Mouse (Mus musculus) kidney, embryonic 14.5 days (tissue): ENCODE measurements at regions not wholly inside any gene's neighbourhood (a gene's known extent, or its start where the extent isn't known, plus 50 kb on each side); places are given as distances from the start of the nearest gene placed in this dataset.
A peak's percentile ranks its signal among the peaks of the same experiment; 100 is the strongest.

Source experiments
- ATAC-seq: fragments of 200-750 bp; cut with Nextera tagmentation; 2 replicates; pipeline ENCODE4 v1.8.0; 2017; ENCODE audit warnings: moderate number of reproducible peaks, mild to moderate bottlenecking, moderate TSS enrichment, moderate library complexity; ENCODE audit not compliant: low FRiP score, low TSS enrichment
- H3K27ac ChIP-seq: fragments of 300-500 bp; sonication (generic); 2 replicates; pipeline ENCODE4 v1.5.1; 2014; ENCODE audit warnings: low read depth, mild to moderate bottlenecking, low read length, moderate library complexity, mixed read lengths
- H3K27me3 ChIP-seq: fragments of 300-500 bp; sonication (generic); 2 replicates; pipeline ENCODE4 v1.6.1; 2014; ENCODE audit warnings: mild to moderate bottlenecking, low read length; ENCODE audit not compliant: control insufficient read depth, insufficient read depth
- H3K36me3 ChIP-seq: fragments of 300-500 bp; sonication (generic); 2 replicates; pipeline ENCODE4 v1.6.1; 2014; ENCODE audit warnings: low read length, mixed read lengths; ENCODE audit not compliant: control insufficient read depth, insufficient read depth
- H3K4me1 ChIP-seq: fragments of 300-500 bp; sonication (generic); 2 replicates; pipeline ENCODE4 v1.6.1; 2014; ENCODE audit warnings: low read length, mixed read lengths; ENCODE audit not compliant: control insufficient read depth, insufficient read depth
- H3K4me2 ChIP-seq: fragments of 300-500 bp; sonication (generic); replicated peaks from 2 replicates; pipeline ENCODE4 v1.6.1; 2014; ENCODE audit warnings: low read depth, mild to moderate bottlenecking, low read length
- H3K4me3 ChIP-seq: fragments of 300-500 bp; sonication (generic); 2 replicates; pipeline ENCODE4 v1.5.1; 2014; ENCODE audit warnings: mild to moderate bottlenecking, low read length
- H3K9ac ChIP-seq: fragments of 300-500 bp; sonication (generic); 2 replicates; pipeline ENCODE4 v1.6.1; 2014; ENCODE audit warnings: low read depth, mild to moderate bottlenecking, low read length, moderate library complexity
- H3K9me3 ChIP-seq: fragments of 300-500 bp; sonication (generic); 2 replicates; pipeline ENCODE4 v1.6.1; 2016; ENCODE audit warnings: low read length; ENCODE audit not compliant: control insufficient read depth
- WGBS: fragments of 180-500 bp; shearing (Covaris S2); extraction: QIAGEN DNeasy Blood & Tissue Kit; methylation state at CpG from one replicate; pipeline ENCODE4 v1.1.7; 2014; 5-methylcytosine and 5-hydroxymethylcytosine counted together

- H3K27ac ChIP-seq: no peak overlapping the region
- H3K4me2 ChIP-seq: no peak overlapping the region
- ATAC-seq: no peak
- H3K9me3 ChIP-seq: no peaks in the 10 kb centered on the region
- no peaks in the 10 kb centered on the region for H3K36me3 ChIP-seq
- H3K4me1 ChIP-seq: no peaks in the 10 kb centered on the region
- no peak overlapping the region for H3K9ac ChIP-seq
- H3K27me3 ChIP-seq: no peaks in the 10 kb centered on the region
- no peak overlapping the region for H3K4me3 ChIP-seq
Observed at GRCm38 (mm10) chr2:116236731-116237130, 171.1 kb upstream of the Meis2 start.

GRCm38 (mm10) chr2:116232793-116233192, 167.2 kb upstream of the Meis2 start:
- 69% methylated on average over 1 of the region's 1 CpGs for WGBS
- H3K36me3 ChIP-seq: no peaks in the 10 kb centered on the region
- ATAC-seq: no peak

GRCm38 (mm10) chr2:116216418-116216817, 150.8 kb upstream of the Meis2 start:
- Histone ChIP-seq H3K4me3 (no peak overlapping the region), H3K27me3 (no peaks in the 10 kb centered on the region), H3K4me2 (no peak overlapping the region), H3K9ac (no peak overlapping the region), H3K27ac (no peak overlapping the region), H3K36me3 (no peaks in the 10 kb centered on the region), H3K9me3 (no peaks in the 10 kb centered on the region), H3K4me1 (no peaks in the 10 kb centered on the region)
- 73% methylated on average over 7 of the region's 7 CpGs for WGBS
- ATAC-seq: no peak

More at GRCm38 (mm10) chr2:116232793-116233192, 167.2 kb upstream of the Meis2 start:
- no peak overlapping the region for H3K9ac ChIP-seq
- H3K9me3 ChIP-seq: no peaks in the 10 kb centered on the region
- H3K4me3 ChIP-seq: no peak overlapping the region
- H3K27ac ChIP-seq: no peak overlapping the region
- H3K27me3 ChIP-seq: no peaks in the 10 kb centered on the region
- H3K4me1 ChIP-seq: no peaks in the 10 kb centered on the region
- H3K4me2 ChIP-seq: no peak overlapping the region

GRCm38 (mm10) chr2:116201248-116202223, 135.9 kb upstream of the Meis2 start:
- ATAC-seq: no peak
- H3K4me1 ChIP-seq: no peaks in the 10 kb centered on the region
- H3K4me2 ChIP-seq: no peak overlapping the region
- H3K9me3 ChIP-seq: no peaks in the 10 kb centered on the region
- no peaks in the 10 kb centered on the region for H3K27me3 ChIP-seq
- no peak overlapping the region for H3K9ac ChIP-seq
- no peaks in the 10 kb centered on the region for H3K36me3 ChIP-seq
- 68% methylated on average over 14 of the region's 14 CpGs for whole genome bisulfite sequencing
- no peak overlapping the region for H3K27ac ChIP-seq
- no peak overlapping the region for H3K4me3 ChIP-seq

- Histone ChIP-seq H3K4me3 (no peak overlapping the region), H3K4me2 (no peak overlapping the region), H3K4me1 (no peaks in the 10 kb centered on the region), H3K36me3 (no peaks in the 10 kb centered on the region), H3K27me3 (no peaks in the 10 kb centered on the region), H3K27ac (no peak overlapping the region), H3K9me3 (no peaks in the 10 kb centered on the region), H3K9ac (no peak overlapping the region)
- 72% methylated on average over 5 of the region's 5 CpGs for WGBS
- no peak for ATAC-seq
Observed at GRCm38 (mm10) chr2:116200795-116201194, 135.2 kb upstream of the Meis2 start.

DNA sequence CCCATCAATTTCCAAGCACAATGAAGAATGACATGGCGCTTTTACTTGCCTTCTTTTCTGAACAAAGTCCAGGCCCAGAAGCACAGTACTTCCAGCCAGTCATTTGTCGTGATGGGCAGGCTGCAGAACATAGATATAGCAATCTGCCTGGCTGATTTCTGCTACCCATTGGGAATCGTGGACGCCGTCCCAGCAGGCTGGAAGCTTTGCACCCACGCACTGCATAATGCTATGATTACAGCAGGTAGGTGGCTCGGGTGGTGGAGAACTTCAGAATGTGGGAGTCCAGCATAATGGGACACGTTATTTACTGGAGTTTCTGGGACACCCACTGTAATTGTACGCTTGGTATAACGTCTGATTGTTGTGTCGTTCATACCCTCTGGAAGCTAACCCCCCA, 116.2 kb upstream of the Meis2 start:
- no peaks in the 10 kb centered on the region for H3K36me3 ChIP-seq
- no peak overlapping the region for H3K4me3 ChIP-seq
- H3K9ac ChIP-seq: no peak overlapping the region
- H3K4me2 ChIP-seq: no peak overlapping the region
- no peak for ATAC-seq
- 85% methylated on average over 11 of the region's 11 CpGs for WGBS
- no peaks in the 10 kb centered on the region for H3K9me3 ChIP-seq
- no peaks in the 10 kb centered on the region for H3K4me1 ChIP-seq
- H3K27me3 ChIP-seq: no peaks in the 10 kb centered on the region
- no peak overlapping the region for H3K27ac ChIP-seq

DNA sequence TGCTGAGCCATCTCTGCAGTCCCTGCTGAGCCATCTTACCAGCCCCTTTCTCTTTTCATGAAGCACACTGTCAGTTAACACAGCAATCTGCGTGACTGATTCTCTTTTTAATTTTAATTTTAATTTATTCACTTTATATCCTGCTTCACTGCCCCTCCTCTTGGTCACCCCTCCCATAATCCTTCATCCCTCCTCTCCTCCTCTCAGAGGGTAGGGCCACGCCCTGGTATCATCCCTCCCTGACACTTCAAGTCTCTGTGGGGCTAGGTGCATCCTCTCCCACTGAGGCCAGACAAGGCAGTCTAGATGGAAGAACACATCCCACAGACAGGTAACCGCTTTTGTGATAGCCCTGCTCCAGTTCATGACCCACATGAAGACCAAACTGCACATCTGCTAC, 111.5 kb upstream of the Meis2 start:
- Histone ChIP-seq H3K36me3 (no peaks in the 10 kb centered on the region), H3K4me1 (no peaks in the 10 kb centered on the region), H3K27me3 (no peaks in the 10 kb centered on the region), H3K9me3 (no peaks in the 10 kb centered on the region), H3K4me3 (no peak overlapping the region), H3K4me2 (no peak overlapping the region), H3K9ac (no peak overlapping the region), H3K27ac (no peak overlapping the region)
- no peak for ATAC-seq
- WGBS: 87% methylated on average over 3 of the region's 3 CpGs

- Histone ChIP-seq H3K9me3 (no peaks in the 10 kb centered on the region), H3K4me2 (no peak overlapping the region), H3K4me1 (no peaks in the 10 kb centered on the region), H3K4me3 (no peak overlapping the region), H3K27ac (no peak overlapping the region), H3K36me3 (no peaks in the 10 kb centered on the region), H3K9ac (no peak overlapping the region), H3K27me3 (no peaks in the 10 kb centered on the region)
- ATAC-seq: 0 out of 2 replicates have a peak, but pooled peaks have one; percentile 39
- WGBS: 80% methylated on average over 16 of the region's 16 CpGs
Observed at GRCm38 (mm10) chr2:116165871-116166770, 100.5 kb upstream of the Meis2 start.
